Mouse (Mus musculus) kidney, adult 2 months (tissue): ENCODE measurements around the gene Galntl6.

Experiments used
- CTCF ChIP-seq: fragments of 200-500 bp; conservative IDR thresholded peaks from 2 replicates; pipeline ENCODE4 v1.5.1; 2011; ENCODE audit warnings: low read depth, mild to moderate bottlenecking, control low read depth, low read length, moderate library complexity, mixed read lengths; ENCODE audit not compliant: insufficient read depth, insufficient read length
- POLR2A ChIP-seq: fragments of 200-500 bp; IDR thresholded peaks from one replicate; pipeline ENCODE4 v1.6.1; 2011; ENCODE audit warnings: low read depth, low read length, control low read depth

GRCm38 (mm10) chr8:57836201-57836883, 1076.1 kb downstream of the Galntl6 start:
- no peak for TF ChIP-seq CTCF
- TF ChIP-seq POLR2A: no peak
